Mouse (Mus musculus) thymus, postnatal 10 days (tissue): Measurements from ENCODE around the gene Tcap.

Experiments
- DNase-seq, 2 experiments: peaks; one replicate each; pipeline ENCODE4 v3.0.0; 2021; ENCODE audit warnings: low spot score in 2 of 2

Tcap gene

DNA sequence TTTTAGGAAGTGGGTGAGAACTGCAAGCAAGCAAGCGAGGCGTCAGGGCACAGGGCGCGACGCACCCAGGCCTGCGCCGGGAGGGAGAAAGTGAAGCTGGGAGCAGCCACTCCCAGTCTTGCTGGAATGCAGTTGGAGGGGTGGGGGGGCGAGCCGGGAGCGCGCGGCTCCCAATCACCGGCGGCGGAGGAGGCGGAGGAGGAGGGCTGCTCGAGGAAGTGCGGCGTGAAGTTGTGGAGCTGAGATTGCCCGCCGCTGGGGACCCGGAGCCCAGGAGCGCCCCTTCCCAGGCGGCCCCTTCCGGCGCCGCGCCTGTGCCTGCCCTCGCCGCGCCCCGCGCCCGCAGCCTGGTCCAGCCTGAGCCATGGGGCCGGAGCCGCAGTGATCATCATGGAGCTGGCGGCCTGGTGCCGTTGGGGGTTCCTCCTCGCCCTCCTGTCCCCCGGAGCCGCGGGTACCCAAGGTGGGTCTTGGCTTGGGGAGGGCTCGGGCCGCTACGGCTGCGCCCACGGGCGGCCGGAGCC is 28.7 kb downstream of the Tcap start, which contains the start of gene Erbb2:
TSS of gene Erbb2 (plus strand) at position 198 of the 524 bp plus-strand sequence.
- DNase-seq: no peak

DNA sequence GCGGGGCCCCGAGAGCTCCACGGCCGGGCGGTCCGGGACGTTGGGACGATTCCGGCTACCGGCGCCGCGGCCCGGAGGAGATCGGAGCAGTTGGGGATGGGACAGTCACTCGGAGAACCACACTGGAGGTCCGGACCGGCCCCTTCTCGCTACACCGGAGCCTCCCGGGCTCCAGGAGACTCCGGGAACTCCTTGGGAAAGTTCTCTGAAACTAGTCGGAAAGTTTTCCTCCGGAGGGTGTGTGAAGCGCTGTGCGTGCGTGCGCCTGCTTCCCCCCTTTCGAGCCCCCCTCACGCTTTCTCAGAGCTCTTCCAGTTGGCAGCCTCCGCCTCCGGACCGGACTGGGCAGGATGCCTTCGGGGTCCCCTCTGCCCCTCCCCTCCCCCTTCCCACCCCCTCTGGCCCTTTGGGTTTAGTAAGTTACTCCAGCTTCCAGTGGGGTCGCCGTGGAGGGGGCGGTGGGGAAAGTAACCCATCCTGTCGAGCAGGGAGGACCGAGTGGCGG is 29.2 kb downstream of the Tcap start:
- DNase-seq: no peak

DNA sequence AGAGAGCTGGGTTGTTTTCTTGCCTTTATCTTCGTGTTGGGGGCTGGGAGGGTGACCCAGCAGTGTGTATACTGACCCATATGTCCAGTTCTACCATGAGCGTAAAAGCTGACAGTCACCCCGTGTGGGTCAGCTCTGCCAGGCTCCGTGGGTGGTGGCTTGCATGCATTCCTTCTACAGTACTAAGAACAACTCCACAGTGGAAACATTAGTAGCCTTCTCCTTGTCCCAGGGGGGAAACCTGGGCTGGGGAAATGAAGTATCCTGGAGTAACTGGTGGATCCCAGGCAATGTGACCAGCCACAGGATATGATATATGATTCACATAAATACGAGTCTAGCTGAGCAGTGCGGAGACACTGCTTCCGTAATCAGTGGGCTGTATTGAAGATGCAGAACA is 30.1 kb downstream of the Tcap start:
- no peak for DNase-seq

DNA sequence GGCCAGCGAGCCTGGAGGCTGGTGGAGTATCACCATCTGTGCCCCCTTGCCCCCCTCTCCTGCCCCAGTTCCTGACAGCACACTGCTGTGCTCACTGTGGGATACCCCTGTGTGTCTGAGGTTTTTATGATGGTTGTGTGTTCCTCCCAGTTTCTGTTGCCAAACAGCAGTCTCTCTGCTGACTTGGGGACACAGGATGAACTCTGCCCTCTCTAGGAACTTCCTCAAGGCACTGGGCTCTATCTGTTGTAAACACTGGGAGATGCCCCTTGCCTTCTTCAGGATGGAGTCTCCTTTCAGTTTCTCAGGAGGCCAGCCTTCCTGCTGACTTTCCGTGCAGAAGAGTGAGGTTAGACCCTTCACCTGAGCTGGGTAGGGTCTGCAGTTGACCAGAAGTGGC is 30.6 kb downstream of the Tcap start:
- no peak for DNase-seq

DNA sequence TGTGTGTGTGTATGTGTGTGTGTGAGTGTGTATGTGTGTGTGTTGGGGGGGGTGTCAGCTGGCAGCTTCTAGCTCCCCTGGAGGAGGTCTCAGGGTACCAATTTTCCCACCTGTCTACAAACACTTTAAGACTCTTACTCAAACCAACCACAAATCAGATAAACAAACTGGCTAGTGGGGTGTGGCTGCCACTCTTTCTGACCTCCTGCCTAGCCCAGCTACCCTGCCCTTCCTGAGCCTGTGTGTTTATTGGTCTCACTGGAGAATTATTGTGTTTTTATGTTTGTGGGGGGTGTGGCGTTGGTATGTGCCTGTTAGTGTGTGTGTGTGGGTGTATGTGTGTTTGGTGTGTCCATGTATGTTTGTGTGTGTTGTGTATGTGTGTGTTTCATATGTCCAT is 33.5 kb downstream of the Tcap start:
- no peak for DNase-seq

DNA sequence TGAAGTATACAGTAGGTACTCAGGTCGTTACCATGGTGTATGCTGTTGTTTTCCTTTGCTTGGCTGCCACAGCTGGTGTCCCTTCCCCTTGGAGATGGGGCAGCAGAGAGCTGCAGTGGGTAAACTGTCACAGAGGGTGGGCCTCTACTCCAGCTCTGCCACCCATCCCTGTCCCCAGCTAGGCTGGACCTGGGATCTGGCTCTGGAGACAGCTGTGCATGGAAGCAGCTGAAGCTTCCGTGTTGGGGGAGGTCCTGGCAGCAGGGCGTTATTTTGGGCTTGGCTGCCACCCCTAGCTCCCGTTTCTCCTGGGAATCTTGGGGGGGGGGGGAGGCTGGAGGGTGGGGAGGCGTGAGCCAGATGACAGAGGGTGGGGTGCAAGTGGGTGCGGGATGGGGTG is 34.7 kb downstream of the Tcap start:
- DNase-seq: no peak

DNA sequence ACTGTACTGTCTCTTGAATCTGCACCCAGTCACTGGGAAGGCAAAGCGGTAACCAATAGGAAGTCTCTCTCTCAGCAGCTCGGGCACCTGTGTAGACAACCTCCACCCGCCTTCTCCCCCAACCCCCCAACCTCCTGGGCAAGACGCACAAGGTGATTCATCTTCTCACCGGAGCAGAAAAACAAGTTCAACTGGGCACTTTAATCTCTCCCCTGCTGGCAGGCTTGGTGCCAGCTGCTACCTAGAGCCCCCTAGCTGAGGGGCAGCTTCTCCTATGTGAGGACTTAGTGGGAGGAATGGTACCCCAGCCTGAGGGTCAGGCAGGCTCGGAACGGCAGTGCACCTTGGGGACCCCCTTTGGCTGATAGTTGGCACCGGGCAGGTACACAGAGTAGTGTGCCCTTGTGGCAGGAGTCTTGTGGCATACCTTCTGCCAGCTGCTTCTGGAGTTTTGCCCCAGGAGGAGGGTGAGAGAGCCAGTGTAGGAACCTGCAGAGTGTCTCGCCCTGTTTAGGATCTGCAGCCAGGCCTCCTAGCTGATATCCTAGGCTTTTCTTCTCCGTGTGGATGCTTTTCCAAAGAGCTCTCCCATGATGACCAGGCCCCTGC is 35.4 kb downstream of the Tcap start:
- no peak for DNase-seq

- no peak for DNase-seq
These were observed 43.0 kb downstream of the Tcap start for GRCm38 (mm10) chr11:98426592-98426991.

DNA sequence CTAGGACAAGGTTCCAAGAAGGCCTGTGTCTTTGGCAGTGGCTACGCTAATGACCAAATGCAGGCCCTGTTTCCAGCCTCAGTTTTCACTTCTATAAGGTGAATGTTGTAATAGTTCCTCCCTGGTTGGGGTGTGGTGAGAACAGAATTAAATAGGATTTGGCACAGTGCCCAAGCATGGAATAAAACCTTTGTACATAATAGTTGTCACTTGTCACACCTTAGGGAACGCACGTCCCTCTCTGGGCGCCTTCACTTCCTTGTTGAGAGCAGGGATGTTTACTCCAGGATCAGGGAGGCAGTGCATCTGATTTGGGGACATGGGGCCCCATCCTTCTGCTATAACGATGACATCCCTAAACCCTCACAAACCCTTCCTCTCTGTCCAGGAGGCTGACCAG is 44.8 kb downstream of the Tcap start:
- DNase-seq: no peak

DNA sequence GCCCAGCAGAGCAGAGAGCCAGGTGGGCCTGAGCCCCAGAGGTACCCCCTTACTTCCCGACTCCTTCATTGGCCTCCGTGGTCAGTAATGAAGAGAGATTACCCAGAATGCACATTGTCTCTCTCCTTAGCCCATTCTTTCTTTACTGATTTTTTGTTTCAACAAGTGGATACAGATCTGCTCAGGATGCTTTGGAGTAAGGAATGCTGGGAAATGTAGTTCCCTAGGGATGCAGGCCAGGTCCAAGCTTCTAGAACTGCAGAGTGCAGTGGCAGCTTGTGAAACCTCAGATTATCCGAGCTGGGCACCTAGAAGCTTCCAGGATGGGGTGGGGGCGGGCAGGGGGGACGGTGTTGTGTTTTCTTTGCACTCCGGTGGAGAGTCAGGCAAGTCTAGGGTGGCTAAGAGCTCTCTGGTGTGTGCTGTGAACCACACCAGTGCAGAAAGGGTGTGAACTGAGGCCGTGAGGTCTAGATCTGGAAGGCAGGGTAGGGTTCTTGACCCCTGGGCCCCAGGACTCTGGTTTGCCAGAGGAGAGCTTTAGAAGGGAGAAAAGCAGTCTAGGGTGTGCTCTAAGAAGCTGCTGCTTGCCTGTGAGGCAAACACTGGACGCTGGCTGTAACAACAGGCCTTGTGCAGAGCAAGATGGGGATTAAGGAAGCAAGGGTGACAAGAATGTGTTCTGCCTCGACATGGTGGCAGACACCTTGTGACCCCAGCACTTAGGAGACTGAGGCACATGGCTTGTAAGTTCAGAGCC is 48.3 kb downstream of the Tcap start:
- DNase-seq: no peak
